Mouse (Mus musculus) adrenal gland, postnatal 14 days (tissue): ENCODE results near the gene Lrba. TPM values are rescaled to one million over a fixed set of nuclear protein-coding genes. Genes with fewer than 3 reads are reported as not detected.

ENCODE experiments used
- DNase-seq: peaks from one replicate; pipeline ENCODE4 v3.0.0; 2021; ENCODE audit warnings: mixed read lengths
- total RNA-seq: library from RNA; stranded (reverse); gene quantifications from 2 replicates; pipeline ENCODE4 v1.2.3, GENCODE M21; 2021

Lrba gene
- total RNA-seq, 1 experiment from 2014 or later = 31.2 TPM

- DNase-seq = no peak
These were observed 294.1 kb downstream of the Lrba start for GRCm38 (mm10) chr3:86518506-86519109.

- no peak for DNase-seq
These were observed 298.5 kb downstream of the Lrba start for GRCm38 (mm10) chr3:86522880-86523505.

- DNase-seq = no peak
These were observed 307.2 kb downstream of the Lrba start for GRCm38 (mm10) chr3:86531531-86532269.

- no peak for DNase-seq
These were observed 312.3 kb downstream of the Lrba start for GRCm38 (mm10) chr3:86536751-86537150.

- DNase-seq = peak; percentile 61
These were observed 314.4 kb downstream of the Lrba start for GRCm38 (mm10) chr3:86538645-86539554.

- DNase-seq = no peak
These were observed 315.2 kb downstream of the Lrba start for GRCm38 (mm10) chr3:86539555-86540168.

- no peak for DNase-seq
These were observed 316.7 kb downstream of the Lrba start for GRCm38 (mm10) chr3:86541074-86541614.

- no peak for DNase-seq
These were observed 317.4 kb downstream of the Lrba start for GRCm38 (mm10) chr3:86541863-86542397.

GRCm38 (mm10) chr3:86544785-86545184, 320.3 kb downstream of the Lrba start:
- DNase-seq = no peak

- no peak for DNase-seq
These were observed 321.5 kb downstream of the Lrba start for GRCm38 (mm10) chr3:86545945-86546344.

GRCm38 (mm10) chr3:86546471-86547250, 322.2 kb downstream of the Lrba start:
- peak; percentile 81 for DNase-seq

GRCm38 (mm10) chr3:86547251-86547791, 322.8 kb downstream of the Lrba start:
- DNase-seq = peak; percentile 24

GRCm38 (mm10) chr3:86548091-86549015, 323.9 kb downstream of the Lrba start, which contains the start of gene Mab21l2:
Mab21l2 (minus strand) TSS chr3:86548629.
- DNase-seq = peak; percentile 42

GRCm38 (mm10) chr3:86550301-86551010, 326.0 kb downstream of the Lrba start:
- DNase-seq = peak; percentile 11

- DNase-seq = no peak
These were observed 326.7 kb downstream of the Lrba start for GRCm38 (mm10) chr3:86551011-86551728.

GRCm38 (mm10) chr3:86552170-86552569, 327.7 kb downstream of the Lrba start:
- no peak for DNase-seq

GRCm38 (mm10) chr3:86558976-86559375, 334.5 kb downstream of the Lrba start:
- no peak for DNase-seq

GRCm38 (mm10) chr3:86559635-86560034, 335.2 kb downstream of the Lrba start:
- DNase-seq = no peak
